Mouse (Mus musculus): ENCODE data around the gene Slc4a8.

Slc4a8 gene

DNA sequence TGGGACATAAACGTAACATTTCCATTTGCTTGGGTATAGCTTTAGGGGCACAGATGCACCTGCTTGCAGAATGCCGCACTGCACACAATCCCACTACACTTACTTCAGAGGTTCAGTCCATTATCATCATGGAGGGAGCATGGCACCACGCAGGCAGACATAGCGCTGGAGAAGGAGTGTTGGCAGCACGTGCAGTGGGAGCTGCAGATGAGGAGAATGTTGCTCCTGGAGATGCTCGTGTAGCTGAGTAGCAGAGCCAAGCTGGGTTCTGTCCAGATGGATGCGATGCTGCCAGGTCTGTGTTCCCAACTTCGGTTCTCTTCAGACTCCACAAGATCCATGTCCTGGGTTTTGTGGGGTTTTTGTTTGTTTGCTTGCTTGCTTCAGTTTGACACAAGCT lies 64.5 kb downstream of the Slc4a8 start:
- DNase-seq (ENCODE audit: low read depth in 1 of 2, low spot score in 2 of 2) = no peak

DNA sequence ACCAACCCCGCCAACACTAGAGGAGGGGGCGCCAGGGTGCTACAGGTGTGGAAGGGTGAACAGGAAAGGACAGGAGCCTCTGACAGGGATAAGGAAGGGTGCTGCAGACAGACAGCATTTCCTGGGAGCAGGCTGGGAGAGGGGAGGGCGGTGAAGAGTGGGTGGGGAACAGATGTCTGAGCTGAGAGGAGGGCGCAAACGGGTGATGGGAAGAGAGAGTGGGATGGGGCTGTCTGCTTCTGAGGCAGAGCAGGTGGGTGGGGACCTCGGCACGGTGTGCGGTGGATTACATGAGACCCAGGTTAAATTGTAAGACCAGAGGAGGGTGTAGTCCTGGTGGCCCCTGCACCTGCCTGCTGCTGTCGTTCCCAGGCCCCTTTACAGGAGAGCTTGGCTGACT lies 68.2 kb downstream of the Slc4a8 start:
- DNase-seq (ENCODE audit: low read depth in 1 of 2, low spot score in 2 of 2) = no peak

DNA sequence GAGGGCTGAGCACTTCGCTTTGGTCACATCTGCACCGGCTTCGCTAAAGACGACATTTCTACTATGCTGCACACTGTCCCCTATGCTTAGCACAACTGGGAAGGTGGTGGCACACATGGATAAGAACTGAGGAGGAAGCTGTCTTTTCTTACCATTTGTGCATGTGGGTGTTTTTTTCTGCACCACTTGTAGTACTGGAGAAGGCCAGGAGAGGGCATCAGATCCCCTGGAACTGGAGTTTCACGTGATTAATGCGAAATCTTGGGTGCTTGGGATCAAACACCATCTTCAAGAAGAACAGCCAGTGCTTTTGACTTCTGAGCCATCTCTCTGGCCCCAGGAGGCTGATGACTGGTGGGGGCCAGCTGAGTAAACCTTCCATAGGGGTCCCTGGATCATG lies 69.1 kb downstream of the Slc4a8 start:
- DNase-seq (ENCODE audit: low read depth in 1 of 2, low spot score in 2 of 2) = no peak

DNA sequence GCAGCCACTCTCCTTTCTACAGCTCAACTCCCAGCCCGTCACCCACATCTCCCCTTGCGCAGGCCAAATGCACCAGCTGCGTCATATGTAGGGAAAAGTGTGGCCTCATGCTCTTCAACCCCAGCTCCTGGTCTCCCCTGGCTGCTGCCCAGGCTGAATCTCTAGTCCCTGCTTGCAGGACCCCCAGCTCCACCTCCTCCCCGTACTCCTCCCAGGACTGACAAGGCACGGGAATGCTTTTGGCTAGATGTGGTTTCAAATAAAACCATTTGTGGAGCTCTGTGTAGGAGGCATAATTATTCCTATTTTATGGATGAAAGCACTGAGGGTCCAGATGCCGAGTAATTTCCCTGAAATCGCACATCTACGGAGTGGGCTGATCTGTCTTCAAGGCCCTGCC lies 70.6 kb downstream of the Slc4a8 start:
- no peak for DNase-seq (ENCODE audit: low read depth in 1 of 2, low spot score in 2 of 2)

DNA sequence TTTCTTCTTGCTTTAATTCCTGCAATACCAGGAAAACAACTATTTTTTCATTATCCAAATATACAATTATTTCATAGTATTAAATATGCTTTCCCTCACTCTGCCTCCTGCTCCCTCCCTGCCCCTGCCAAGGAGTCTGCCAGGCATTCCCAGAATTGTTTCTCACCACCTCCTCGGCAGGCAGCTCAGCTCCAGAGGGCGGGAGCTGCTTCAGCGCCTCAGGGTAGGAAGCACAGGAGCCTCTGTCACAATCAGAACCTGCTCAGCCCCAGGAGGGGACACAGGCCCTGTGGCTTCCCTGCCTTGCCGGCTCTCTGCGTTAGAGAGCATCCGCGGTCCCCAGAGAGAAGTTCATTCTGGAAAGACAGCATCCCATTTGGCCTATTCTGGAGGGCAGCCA lies 71.2 kb downstream of the Slc4a8 start:
- DNase-seq (ENCODE audit: low read depth in 1 of 2, low spot score in 2 of 2) = no peak

DNA sequence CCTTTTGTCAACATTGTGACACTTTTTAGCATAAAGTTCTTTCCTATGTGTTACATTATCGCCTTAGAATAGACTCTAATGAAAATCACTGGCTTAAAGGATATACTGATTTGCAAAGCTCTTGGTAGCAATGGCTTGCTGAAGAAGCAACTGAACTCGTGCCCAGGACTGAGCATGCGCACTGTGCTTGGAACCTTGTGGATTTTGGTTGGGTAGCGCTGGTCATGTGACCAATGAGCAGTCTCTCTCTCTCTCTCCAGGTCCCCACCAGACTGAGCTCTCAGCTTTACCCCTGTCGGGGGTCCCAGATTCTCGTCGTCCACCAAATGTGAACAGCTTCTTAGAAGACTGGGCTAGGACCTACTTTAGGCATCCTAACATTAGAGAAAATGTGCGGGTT lies 75.2 kb downstream of the Slc4a8 start:
- no peak for DNase-seq (ENCODE audit: low read depth in 1 of 2, low spot score in 2 of 2)

DNA sequence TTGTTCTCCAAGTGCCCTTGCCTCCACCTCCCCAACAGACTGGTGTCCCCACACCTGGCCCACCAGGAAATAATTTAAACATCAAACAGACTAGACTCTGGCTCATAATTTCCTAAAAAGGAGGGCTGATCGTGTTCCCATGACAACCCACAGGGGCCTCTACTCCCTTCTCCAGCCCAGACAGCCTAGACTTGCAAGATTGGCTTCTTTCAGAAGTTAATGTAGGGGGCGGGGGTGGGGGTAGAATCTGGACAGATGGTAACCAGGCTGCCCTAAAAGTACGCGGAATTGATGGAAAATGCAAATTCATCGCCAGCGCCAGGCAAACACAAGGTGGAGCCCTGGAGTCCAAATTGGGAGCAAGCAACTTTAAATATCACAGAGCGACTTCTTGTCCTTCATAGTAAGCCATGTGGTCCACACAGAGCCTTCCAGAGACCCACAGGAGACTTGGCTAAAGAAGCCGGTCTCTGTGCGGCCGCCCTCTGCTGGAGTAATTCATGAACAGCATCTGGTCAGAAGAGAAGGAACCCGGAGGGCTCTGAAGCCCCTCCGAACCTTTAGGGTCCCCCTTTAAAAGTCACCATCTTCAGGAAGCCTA lies 77.2 kb downstream of the Slc4a8 start:
- DNase-seq (ENCODE audit: low read depth in 1 of 2, low spot score in 2 of 2) = no peak

DNA sequence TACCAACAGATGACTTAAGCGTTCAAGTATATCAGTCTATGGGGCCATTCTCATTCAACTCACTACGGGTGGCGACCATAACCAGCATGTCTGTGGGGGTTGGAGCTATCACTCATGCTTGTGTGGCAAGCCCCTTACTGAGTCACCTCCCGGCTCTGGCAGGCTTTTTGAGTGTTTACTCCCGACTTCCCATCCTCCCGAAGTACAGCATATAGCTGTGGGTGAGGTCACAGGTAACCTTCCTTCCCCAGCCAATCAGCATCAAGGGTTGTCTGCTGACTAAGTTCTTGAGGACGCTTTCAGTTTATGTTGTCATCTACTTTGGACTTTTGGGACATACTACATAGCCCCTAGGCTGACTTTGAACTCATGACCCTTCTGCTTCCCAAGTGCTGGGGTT lies 82.8 kb downstream of the Slc4a8 start:
- no peak for DNase-seq (ENCODE audit: low read depth in 1 of 2, low spot score in 2 of 2)

DNA sequence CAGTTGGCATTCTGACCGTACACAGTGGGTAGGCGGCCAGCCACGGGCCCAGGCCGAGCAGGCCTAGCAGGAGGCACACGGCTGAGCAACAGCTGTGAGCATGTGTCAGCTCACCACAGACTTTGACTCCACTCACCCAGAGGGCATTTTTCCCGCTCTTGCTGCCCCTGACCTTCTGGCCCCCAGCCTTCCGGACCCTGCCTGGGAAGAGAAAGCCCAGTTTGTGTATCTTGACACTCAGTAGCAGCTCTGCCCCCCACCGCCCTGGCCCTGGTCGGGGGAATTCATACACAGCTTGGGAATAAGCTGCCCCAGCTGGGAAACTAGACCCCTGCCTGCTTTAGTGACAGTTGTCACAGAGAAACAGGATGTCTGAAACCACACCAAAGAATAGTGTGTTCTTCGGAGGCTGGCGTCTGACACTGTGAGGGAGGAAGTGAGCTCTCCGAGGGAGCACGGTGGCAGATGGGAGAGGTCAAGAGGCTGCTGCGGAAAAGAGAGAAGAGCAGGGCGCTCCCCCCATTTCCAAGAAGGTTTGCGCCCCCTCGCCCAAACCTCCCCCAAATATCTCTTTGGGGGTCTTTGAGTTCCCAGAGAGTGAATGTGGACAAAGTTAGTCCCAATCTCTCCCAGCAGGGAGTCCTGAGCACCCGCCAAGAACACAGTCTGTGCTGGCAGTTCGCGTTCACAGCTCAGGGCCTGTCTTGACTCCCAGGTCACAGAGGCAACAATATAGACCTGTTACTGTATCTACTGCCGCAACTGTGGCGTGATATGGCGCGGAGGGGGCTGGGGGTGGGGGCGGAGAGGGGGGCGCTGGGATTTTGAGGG lies 83.7 kb downstream of the Slc4a8 start:
- DNase-seq (ENCODE audit: low read depth in 1 of 2, low spot score in 2 of 2) = no peak

DNA sequence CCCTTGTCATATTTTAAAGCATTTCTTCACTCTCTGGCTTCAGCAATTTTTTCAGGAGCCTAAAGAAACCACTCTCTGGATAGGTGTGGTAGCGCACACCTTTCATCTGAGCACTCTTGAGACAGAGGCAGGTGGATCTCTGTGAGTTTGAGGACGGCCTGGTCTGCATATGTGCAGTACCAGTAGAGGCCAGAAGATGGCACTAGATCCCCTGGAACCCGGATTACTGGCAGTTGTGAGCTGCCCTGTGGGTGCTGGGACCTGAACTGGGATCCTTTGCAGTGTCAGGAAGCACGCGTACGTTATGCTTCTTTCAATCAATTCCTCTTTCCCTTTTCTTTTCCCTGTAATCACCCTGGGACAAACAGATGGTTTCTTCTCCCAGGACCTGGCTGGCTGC lies 85.6 kb downstream of the Slc4a8 start:
- no peak for DNase-seq (ENCODE audit: low read depth in 1 of 2, low spot score in 2 of 2)

DNA sequence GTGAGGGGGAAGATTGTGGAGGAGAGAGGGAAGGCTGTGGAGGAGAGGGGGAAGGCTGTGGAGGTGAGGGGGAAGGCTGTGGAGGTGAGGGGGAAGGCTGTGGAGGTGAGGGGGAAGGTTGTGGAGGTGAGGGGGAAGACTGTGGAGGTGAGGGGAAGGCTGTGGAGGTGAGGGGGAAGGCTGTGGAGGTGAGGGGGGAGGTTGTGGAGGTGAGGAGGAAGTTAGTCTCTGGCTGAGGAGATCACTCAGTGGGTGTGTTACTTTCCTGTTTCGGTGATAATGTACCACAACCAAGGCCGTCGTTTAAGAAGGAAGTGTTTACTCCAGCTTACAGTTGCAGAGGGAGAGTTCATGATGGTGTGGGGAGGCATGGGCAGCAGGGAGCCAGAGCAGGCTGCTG lies 96.0 kb downstream of the Slc4a8 start:
- DNase-seq (ENCODE audit: low read depth in 1 of 2, low spot score in 2 of 2) = no peak

DNA sequence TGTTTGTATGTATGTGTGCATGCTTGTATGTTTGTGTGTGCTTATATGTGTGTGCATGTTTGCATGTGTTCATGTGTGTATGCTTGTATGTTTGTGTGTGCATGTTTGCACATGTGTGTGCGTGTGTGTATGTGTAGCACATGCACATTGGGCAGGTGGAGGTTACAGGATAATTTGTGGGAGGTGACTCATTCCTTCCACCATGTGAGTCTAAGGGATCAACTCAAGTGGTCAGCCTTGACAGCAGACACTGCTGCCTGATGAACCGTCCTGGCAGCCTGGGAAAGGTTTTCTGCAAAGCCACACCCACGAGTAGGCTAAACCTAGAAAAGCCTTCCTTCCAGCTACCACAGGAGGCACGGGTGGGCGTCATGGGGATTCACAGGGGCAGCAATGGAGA lies 99.3 kb downstream of the Slc4a8 start:
- DNase-seq (ENCODE audit: low read depth in 1 of 2, low spot score in 2 of 2) = no peak

DNA sequence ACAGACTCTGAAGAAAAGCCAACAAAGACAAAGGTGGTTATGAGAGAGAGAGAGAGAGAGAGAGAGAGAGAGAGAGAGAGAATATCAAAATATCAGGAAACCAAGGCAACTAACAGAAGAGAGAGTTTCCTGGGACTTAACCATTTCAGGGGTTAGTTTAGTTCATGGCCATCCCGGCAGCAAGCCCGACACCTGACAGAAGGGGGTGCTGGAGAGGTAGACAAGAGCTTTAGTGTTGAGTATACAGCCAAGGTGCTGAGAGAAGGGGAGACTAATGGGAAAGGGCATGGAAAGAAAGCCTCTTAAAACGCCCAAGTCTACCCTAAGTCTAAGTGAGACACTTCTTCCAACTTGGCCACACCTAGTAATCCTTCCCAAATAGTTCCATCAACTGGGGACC lies 104.0 kb downstream of the Slc4a8 start:
- no peak for DNase-seq (ENCODE audit: low read depth in 1 of 2, low spot score in 2 of 2)

DNA sequence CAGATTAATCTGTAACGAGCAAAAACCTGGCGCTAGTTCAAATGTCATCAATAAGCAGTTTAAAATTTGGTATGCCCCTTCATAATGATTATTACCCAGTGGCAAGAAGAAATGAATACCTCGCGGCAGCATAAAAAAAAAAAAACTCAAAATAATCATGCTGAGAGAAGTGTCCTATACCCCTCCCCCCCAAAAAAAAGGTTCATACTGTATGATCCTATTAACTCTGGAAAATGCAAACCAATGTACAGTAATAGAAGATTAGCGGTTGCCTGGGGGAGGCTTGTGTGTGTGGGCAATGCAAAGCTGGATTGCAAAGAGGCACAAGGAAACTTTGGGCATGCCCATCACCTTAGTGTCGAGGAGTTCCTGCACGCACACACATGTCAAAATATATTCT lies 108.0 kb downstream of the Slc4a8 start, which contains the start of gene Scn8a:
Gene Scn8a (plus strand): TSS at position 301 of the 400 bp plus-strand sequence.
- no peak for DNase-seq (ENCODE audit: low read depth in 1 of 2, low spot score in 2 of 2)

DNA sequence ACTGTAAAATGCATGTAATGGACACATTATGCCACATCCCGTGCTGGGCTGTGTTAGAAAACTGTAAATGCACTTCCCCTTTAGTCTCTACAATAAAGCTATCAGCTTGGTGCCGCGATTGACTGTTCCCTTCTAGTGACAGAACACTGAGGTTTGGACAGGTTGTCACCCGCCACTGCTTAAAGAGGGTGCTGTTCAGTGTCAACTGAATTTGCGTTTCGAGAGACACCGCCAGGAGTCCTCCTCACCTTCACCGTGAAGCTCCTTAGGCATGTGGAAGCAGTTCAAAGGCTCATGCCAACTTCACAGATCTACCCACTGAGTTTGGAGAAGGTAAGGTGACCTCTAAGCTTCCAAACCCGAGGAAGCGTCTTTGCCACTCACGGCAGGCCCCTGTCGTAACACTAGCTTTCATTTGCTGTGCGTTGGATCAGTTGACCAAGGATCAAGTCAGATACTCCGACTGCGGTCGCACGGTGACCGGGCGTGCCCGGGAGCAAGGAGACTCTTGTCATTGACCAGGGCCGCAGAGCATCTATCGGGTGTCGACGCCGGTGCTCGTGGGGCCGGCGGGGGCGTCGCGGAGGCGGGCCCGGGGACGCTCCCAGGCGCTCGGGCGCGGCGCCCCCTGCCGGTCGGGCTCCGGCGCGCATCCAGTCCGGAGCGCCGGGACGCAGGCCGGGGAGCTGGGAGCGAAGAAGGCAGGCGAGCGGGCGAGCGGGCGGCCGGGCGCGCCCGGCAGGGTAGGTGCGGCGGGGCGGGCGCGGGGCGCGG lies 108.6 kb downstream of the Slc4a8 start:
- DNase-seq (ENCODE audit: low read depth in 1 of 2, low spot score in 2 of 2) = no peak

DNA sequence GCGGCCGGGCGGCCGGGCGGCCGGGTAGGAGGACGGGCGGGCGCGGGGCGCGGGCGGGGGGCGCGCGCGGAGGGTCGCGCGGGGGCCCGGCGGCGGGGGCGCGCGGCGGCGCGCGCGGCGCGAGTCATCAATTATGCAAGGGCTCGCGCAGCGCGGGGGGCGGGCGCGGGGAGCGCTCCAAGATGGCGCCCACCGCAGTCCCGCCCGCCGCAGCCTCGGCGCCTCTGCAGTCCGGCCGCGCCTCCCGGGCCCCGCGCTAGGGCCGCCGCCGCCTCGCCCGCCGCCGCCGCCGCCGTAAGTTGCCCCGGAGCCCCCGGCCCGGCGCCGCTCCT lies 109.2 kb downstream of the Slc4a8 start:
- no peak for DNase-seq (ENCODE audit: low read depth in 1 of 2, low spot score in 2 of 2)

DNA sequence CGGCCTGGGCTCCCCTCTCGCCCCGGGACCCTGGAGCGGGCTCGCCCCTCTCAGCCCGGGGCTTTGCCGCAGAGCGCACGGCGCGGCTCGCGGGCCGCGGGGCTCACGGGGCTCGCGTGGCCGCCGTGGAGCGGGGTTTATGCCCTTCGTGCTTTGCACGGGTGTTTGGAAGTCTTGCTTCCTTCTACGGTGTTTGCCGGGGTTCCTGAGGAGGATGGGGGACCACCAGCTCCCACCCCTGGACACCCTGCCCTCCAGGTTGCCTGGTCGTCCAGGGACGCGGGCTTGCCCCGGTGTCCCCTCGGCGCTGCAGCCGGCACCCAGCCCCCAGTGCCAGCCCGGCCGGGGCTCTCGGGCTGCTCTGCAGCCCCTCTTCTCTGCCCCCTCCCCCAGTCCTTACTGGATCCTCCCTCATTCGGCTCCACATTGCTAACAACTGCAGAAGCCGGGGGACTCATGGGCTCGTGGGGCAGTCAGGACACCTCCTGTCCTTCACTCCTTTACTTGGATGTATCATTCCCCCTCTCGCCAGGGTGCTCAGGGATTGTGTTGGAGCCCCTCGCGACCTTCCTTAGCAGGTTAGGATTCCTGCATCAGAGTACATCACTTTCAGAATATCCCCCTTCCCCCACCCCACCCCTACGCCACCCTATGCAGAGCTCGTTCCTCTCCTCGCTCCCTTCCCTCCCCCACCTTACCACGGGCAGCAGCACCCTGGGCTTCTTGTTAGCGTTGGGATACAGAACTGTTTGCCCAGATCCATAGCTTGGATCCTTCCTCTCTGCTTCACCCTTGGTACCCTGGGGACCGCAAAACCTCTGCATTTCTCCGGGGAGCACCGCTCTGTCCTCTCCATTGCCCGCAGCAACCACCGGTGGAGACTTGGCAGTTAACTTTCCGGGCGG lies 109.8 kb downstream of the Slc4a8 start:
- no peak for DNase-seq (ENCODE audit: low read depth in 1 of 2, low spot score in 2 of 2)

DNA sequence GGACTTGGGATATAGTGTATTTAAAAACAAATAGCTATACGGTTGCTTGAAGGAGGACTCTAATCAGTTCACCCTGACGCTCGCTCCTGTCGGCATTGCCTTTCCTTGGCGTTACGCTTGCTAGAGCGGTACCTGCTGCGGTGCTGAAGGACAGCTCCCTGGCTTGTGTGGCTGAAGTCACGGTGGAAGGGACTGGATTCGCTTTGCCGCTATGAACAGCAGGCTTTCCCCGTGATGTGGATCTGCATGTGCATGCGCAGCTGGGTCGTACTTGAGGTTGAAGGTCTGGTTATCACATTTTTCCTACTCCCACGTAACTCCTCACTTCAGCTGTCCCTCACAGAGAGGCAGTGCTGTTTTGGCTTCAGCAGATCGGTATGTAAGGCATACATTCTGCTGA lies 111.6 kb downstream of the Slc4a8 start:
- no peak for DNase-seq (ENCODE audit: low read depth in 1 of 2, low spot score in 2 of 2)
